Mouse (Mus musculus): ENCODE measurements at regions not wholly inside any gene's neighbourhood (a gene's known extent, or its start where the extent isn't known, plus 50 kb on each side); places are given as distances from the start of the nearest gene placed in this dataset.

- TF ChIP-seq CTCF (IDR thresholded peaks at IDR 0.05; ENCODE audit: insufficient read depth, low read length) (no peak), POLR2A (IDR thresholded peaks at IDR 0.05; ENCODE audit: borderline replicate concordance, extremely low read depth, low read depth, low read length) (no peak)
Measured at GRCm38 (mm10) chr7:138547881-138548280, 150.4 kb upstream of the Tcerg1l start.

Measured in lung, adult 2 months (tissue).